Mouse (Mus musculus): ENCODE data around the gene 1700018G05Rik. TPM values are rescaled to one million over a fixed set of nuclear protein-coding genes. Genes with fewer than 3 reads are reported as not detected.

The 1700018G05Rik gene
- not detected for polyA plus RNA-seq (2014; fragmentation: Illumina TruSeq; extraction: RNeasy Lipid Tissue Mini Kit (QIAGEN cat#74804); ENCODE audit: low read depth, low replicate concordance)

DNA sequence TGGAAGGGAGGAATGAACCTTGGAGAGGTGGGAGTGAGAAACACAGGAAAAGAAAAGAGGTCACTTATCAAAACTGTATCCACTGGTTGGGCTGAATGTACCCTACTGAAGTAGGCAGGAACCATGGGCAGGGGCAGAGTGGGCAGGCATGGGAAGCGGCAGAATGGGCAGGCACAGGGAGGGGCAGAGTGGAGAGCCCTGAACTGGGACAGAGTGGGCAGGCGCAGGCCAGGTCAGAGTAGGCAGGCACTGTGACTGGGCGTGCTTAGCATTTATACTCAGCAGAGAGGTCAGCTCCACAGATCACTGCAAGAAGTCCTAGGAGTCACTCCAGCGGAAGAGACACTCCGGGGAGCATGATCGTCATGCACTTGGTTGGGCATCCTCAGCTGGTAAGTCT, at the start of gene 1700018G05Rik:
Gene 1700018G05Rik (plus strand): TSS at position 301 of the 400 bp plus-strand sequence.

DNA sequence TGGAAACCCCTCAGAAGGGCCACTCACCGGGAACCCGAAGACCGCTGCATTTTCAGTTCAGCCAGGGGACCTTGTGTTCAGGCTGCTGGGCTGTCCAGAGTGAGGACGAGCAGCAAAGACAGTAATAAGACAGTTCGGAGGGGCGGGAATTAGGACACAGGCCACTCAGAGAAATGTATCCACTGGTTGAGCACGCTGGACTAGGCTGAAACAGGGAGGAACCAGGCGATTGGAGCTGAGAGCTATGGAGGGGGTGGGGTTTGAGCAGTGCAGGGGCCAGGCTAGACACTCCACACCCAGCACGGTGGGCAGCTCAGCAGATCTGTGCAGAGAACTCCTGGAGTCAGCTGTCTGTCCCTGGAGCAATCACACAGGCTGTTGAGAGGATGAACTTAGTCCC, 19.6 kb upstream of the 1700018G05Rik start, which contains the start of the genes Dmrtc1a and 1700011M02Rik:
Gene Dmrtc1a (minus strand): TSS at position 101 of the 400 bp plus-strand sequence.
Gene 1700011M02Rik (plus strand): TSS at position 319 of the 400 bp plus-strand sequence.

Other genes with a start within 250 kb of the 1700018G05Rik start
- gene Gm3880, start 241.4 kb upstream of the 1700018G05Rik start, polyA plus RNA-seq (2014; fragmentation: Illumina TruSeq; extraction: RNeasy Lipid Tissue Mini Kit (QIAGEN cat#74804); ENCODE audit: low read depth, low replicate concordance): not detected
- gene Gm9112, start 220.7 kb upstream of the 1700018G05Rik start, polyA plus RNA-seq (2014; fragmentation: Illumina TruSeq; extraction: RNeasy Lipid Tissue Mini Kit (QIAGEN cat#74804); ENCODE audit: low read depth, low replicate concordance): not detected
- gene Dmrtc1b, start 220.5 kb upstream of the 1700018G05Rik start, polyA plus RNA-seq (2014; fragmentation: Illumina TruSeq; extraction: RNeasy Lipid Tissue Mini Kit (QIAGEN cat#74804); ENCODE audit: low read depth, low replicate concordance): not detected
- gene Dmrtc1c1, start 125.4 kb upstream of the 1700018G05Rik start, polyA plus RNA-seq (2014; fragmentation: Illumina TruSeq; extraction: RNeasy Lipid Tissue Mini Kit (QIAGEN cat#74804); ENCODE audit: low read depth, low replicate concordance): not detected
- gene Dmrtc1c2, start 73.8 kb upstream of the 1700018G05Rik start, polyA plus RNA-seq (2014; fragmentation: Illumina TruSeq; extraction: RNeasy Lipid Tissue Mini Kit (QIAGEN cat#74804); ENCODE audit: low read depth, low replicate concordance): not detected
- not detected for gene 1700031F05Rik, start 60.4 kb upstream of the 1700018G05Rik start, polyA plus RNA-seq (2014; fragmentation: Illumina TruSeq; extraction: RNeasy Lipid Tissue Mini Kit (QIAGEN cat#74804); ENCODE audit: low read depth, low replicate concordance)
- gene Dmrtc1a, start 19.7 kb upstream of the 1700018G05Rik start, polyA plus RNA-seq (2014; fragmentation: Illumina TruSeq; extraction: RNeasy Lipid Tissue Mini Kit (QIAGEN cat#74804); ENCODE audit: low read depth, low replicate concordance): not detected
- not detected for gene 1700011M02Rik, start 19.5 kb upstream of the 1700018G05Rik start, polyA plus RNA-seq (2014; fragmentation: Illumina TruSeq; extraction: RNeasy Lipid Tissue Mini Kit (QIAGEN cat#74804); ENCODE audit: low read depth, low replicate concordance)

All from heart, adult 10 weeks (tissue).